Mouse (Mus musculus): ENCODE measurements around the gene Atp2a1. TPM values are rescaled to one million over a fixed set of nuclear protein-coding genes. Genes with fewer than 3 reads are reported as not detected.
"Not testable (repeated sequence)": the region's sequence is repeated elsewhere in the genome, so short reads cannot be mapped to it uniquely, and the experiment has no call there.

The Atp2a1 gene
- polyA plus RNA-seq, 1 experiment from 2014 or later = 5.1 TPM

DNA sequence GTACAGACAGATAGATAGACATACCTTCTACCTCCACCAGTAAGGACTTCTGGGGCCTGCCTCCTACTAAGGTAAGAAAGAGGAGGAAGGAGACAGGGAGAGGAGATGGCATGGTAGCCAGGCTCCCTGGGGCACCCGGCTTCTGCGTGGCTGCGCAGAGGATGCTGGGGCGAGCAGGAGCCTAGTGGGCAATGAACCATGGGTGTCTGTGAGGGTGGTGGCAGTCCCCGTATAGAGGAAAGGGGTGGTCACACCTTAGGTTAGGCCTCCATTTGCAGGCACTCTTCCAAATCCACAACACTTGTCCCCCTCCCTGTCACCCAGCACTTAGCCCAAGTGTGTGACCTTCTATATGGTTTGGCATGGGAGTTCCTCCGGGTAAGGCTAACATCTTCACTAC, 48.2 kb downstream of the Atp2a1 start, which contains the start of gene Cd19:
Cd19 (minus strand) TSS at position 165 of the 400 bp plus-strand sequence.
- no peaks in the 10 kb centered on the region for H3K9me3 ChIP-seq (ENCODE audit: control insufficient read depth, low read length)
- H3K4me2 ChIP-seq (ENCODE audit: low read depth, low read length) = no peak within 1 kb of the TSS
- no peaks in the 10 kb centered on the region for H3K36me3 ChIP-seq (ENCODE audit: control insufficient read depth, insufficient read depth, low read length)
- no peak within 1 kb of the TSS for H3K27ac ChIP-seq (ENCODE audit: low read length)
- WGBS = 82% methylated on average over 6 of the region's 6 CpGs
- ATAC-seq (ENCODE audit: low read depth) = no peak
- no peak within 1 kb of the TSS for H3K4me3 ChIP-seq (ENCODE audit: low read length)
- no peaks in the 10 kb centered on the region for H3K27me3 ChIP-seq (ENCODE audit: control insufficient read depth, insufficient read depth, low read depth, low read length)
- H3K4me1 ChIP-seq (replicated peaks; ENCODE audit: control insufficient read depth, insufficient read depth, low read length) = no peaks in the 10 kb centered on the region
- no peak within 1 kb of the TSS for H3K9ac ChIP-seq (ENCODE audit: low read length)

DNA sequence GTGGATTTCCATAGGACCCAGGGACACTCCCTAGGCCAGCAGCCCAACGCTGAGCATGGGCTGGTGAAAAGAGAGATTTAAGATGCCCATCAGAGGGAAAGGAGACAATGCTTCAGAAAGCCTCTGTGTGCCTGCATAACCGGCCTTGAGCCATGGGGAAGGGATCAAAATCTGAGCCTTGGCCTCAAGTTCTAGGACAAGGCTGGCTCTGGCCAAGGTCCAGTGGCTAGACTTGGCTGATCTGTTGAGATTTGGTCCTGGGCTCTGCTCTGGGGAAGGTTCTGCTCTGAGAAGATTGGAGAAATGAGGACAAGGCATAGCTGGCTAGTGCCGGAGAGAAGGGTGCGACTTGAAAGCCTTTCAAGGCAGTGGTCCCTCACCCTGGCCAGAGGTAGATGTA, 51.8 kb downstream of the Atp2a1 start:
- no peaks in the 10 kb centered on the region for H3K4me1 ChIP-seq (replicated peaks; ENCODE audit: control insufficient read depth, insufficient read depth, low read length)
- no peaks in the 10 kb centered on the region for H3K36me3 ChIP-seq (ENCODE audit: control insufficient read depth, insufficient read depth, low read length)
- no peaks in the 10 kb centered on the region for H3K9me3 ChIP-seq (ENCODE audit: control insufficient read depth, low read length)
- H3K4me3 ChIP-seq (ENCODE audit: low read length) = no peak overlapping the region
- no peaks in the 10 kb centered on the region for H3K27me3 ChIP-seq (ENCODE audit: control insufficient read depth, insufficient read depth, low read depth, low read length)
- no peak overlapping the region for H3K4me2 ChIP-seq (ENCODE audit: low read depth, low read length)
- WGBS = 95% methylated on average over 4 of the region's 4 CpGs
- no peak overlapping the region for H3K9ac ChIP-seq (ENCODE audit: low read length)
- no peak for ATAC-seq (ENCODE audit: low read depth)
- no peak overlapping the region for H3K27ac ChIP-seq (ENCODE audit: low read length)

DNA sequence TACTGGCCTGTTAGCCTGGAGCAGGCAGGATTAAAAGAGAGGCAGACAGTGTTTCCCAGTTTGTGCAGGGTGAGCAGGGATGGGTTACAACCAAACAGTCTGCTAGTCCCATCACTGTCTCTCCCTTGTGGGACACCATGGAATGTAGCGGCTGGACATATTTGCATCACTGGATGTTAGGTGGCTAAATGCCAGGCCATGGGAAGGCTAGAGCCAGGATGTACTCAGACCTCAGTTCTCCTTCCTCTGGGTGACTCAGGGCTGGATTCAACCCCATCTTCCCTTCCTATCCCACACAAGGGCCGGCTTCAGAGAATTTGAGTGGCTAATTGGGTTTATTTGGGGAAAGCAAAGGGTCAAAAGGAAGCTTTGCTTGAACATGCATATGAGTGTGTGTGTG, 54.2 kb downstream of the Atp2a1 start:
- H3K27me3 ChIP-seq (ENCODE audit: control insufficient read depth, insufficient read depth, low read depth, low read length) = no peaks in the 10 kb centered on the region
- ATAC-seq (ENCODE audit: low read depth) = no peak
- H3K27ac ChIP-seq (ENCODE audit: low read length) = no peak overlapping the region
- no peak overlapping the region for H3K4me3 ChIP-seq (ENCODE audit: low read length)
- no peaks in the 10 kb centered on the region for H3K36me3 ChIP-seq (ENCODE audit: control insufficient read depth, insufficient read depth, low read length)
- H3K9ac ChIP-seq (ENCODE audit: low read length) = no peak overlapping the region
- H3K9me3 ChIP-seq (ENCODE audit: control insufficient read depth, low read length) = no peaks in the 10 kb centered on the region
- WGBS = 78% methylated on average over 2 of the region's 2 CpGs
- no peaks in the 10 kb centered on the region for H3K4me1 ChIP-seq (replicated peaks; ENCODE audit: control insufficient read depth, insufficient read depth, low read length)
- no peak overlapping the region for H3K4me2 ChIP-seq (ENCODE audit: low read depth, low read length)

DNA sequence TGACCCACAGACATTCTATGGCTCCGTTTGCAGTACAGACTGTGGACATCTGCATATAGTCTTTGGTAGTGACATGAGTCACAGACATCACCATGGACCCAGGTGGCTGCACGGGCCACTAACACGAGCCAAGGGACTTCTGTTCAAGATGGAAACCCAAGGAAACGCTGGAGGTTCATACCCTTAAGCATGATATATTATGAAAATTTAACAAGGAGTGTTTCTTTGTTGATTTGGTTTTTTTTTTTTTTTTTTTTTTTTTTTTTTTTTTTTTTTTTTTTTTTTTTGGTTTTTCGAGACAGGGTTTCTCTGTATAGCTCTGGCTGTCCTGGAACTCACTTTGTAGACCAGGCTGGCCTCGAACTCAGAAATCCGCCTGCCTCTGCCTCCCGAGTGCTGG, 60.4 kb downstream of the Atp2a1 start:
- not testable (repeated sequence) for H3K27me3 ChIP-seq (ENCODE audit: control insufficient read depth, insufficient read depth, low read depth, low read length); H3K4me1 ChIP-seq (replicated peaks; ENCODE audit: control insufficient read depth, insufficient read depth, low read length); ATAC-seq (ENCODE audit: low read depth); H3K9me3 ChIP-seq (ENCODE audit: control insufficient read depth, low read length); H3K4me3 ChIP-seq (ENCODE audit: low read length); H3K4me2 ChIP-seq (ENCODE audit: low read depth, low read length); H3K27ac ChIP-seq (ENCODE audit: low read length); H3K9ac ChIP-seq (ENCODE audit: low read length); H3K36me3 ChIP-seq (ENCODE audit: control insufficient read depth, insufficient read depth, low read length)
- WGBS = 71% methylated on average over 7 of the region's 8 CpGs

DNA sequence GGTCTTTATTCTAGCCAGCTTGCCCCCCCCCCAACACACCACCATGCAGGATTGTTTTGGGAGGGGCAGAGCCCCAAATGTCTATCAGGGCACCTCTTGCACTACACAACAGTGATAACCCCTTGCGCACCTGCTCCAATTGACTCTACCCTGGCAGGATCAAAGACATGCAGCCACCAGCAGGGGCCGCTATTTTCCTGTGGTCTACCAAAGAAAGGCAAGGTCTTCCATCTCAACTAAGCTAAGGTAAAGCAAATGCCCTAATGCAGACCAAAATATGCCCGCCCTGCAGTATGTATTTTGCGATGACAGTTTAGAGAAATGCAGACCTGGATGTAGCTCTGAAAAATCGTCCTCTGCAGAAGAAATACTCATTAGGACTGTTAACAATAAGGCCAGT, 63.4 kb downstream of the Atp2a1 start:
- Histone ChIP-seq H3K9ac (ENCODE audit: low read length) (no peak overlapping the region), H3K36me3 (ENCODE audit: control insufficient read depth, insufficient read depth, low read length) (no peaks in the 10 kb centered on the region), H3K27me3 (ENCODE audit: control insufficient read depth, insufficient read depth, low read depth, low read length) (no peaks in the 10 kb centered on the region), H3K4me3 (ENCODE audit: low read length) (no peak overlapping the region), H3K4me1 (replicated peaks; ENCODE audit: control insufficient read depth, insufficient read depth, low read length) (peaks cover 8% of the 10 kb centered on the region), H3K9me3 (ENCODE audit: control insufficient read depth, low read length) (no peaks in the 10 kb centered on the region), H3K27ac (ENCODE audit: low read length) (no peak overlapping the region), H3K4me2 (ENCODE audit: low read depth, low read length) (no peak overlapping the region)
- 6% methylated on average over 5 of the region's 5 CpGs for WGBS
- no peak for ATAC-seq (ENCODE audit: low read depth)

DNA sequence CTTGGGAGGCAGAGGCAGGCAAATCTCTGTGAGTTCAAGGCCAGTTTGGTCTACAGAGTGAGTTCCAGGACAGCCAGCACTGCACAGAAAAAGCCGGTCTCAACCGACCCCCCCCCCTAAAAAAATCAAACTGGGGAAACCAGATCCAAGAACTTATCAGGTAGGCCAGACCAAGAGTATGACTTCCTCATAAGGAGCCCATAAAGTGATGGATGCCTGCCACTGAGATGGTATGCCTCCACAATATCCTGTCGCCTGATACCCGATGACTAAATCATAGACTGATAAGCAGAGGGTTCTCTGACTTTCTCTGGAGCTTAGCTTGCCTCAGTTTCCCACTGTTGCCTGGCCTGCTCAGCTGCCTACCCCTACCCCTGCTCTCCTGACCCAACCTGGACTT, 65.1 kb downstream of the Atp2a1 start:
- no peak for ATAC-seq (ENCODE audit: low read depth)
- no peak overlapping the region for H3K9ac ChIP-seq (ENCODE audit: low read length)
- 79% methylated on average over 4 of the region's 4 CpGs for WGBS
- no peak overlapping the region for H3K4me3 ChIP-seq (ENCODE audit: low read length)
- H3K27ac ChIP-seq (ENCODE audit: low read length) = no peak overlapping the region
- H3K36me3 ChIP-seq (ENCODE audit: control insufficient read depth, insufficient read depth, low read length) = no peaks in the 10 kb centered on the region
- no peak overlapping the region for H3K4me2 ChIP-seq (ENCODE audit: low read depth, low read length)
- peaks cover 8% of the 10 kb centered on the region for H3K4me1 ChIP-seq (replicated peaks; ENCODE audit: control insufficient read depth, insufficient read depth, low read length)
- no peaks in the 10 kb centered on the region for H3K27me3 ChIP-seq (ENCODE audit: control insufficient read depth, insufficient read depth, low read depth, low read length)
- no peaks in the 10 kb centered on the region for H3K9me3 ChIP-seq (ENCODE audit: control insufficient read depth, low read length)

DNA sequence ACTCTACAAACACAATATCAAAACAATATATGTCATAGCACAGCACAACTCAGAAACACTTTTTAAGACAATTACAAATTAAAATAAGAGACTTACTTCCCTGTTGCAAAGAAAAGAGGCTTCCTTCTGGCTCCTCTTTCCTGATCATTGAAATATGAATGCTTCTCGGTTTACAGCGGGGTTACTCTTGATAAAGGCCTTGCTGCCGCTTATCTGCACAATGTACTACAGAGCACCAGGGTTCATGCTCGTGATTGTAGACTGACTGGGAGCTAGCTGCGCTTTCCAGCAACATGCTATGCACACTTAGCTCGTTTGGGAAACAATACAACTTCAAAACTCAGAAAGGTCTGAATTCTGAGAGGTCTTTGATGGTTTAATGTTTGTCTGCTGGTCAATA, 65.7 kb downstream of the Atp2a1 start:
- H3K27me3 ChIP-seq (ENCODE audit: control insufficient read depth, insufficient read depth, low read depth, low read length) = no peaks in the 10 kb centered on the region
- H3K36me3 ChIP-seq (ENCODE audit: control insufficient read depth, insufficient read depth, low read length) = no peaks in the 10 kb centered on the region
- peaks cover 8% of the 10 kb centered on the region for H3K4me1 ChIP-seq (replicated peaks; ENCODE audit: control insufficient read depth, insufficient read depth, low read length)
- H3K27ac ChIP-seq (ENCODE audit: low read length) = no peak overlapping the region
- H3K9ac ChIP-seq (ENCODE audit: low read length) = peak overlapping the region; percentile 44; the same call in 1 of the 2 replicates
- ATAC-seq (ENCODE audit: low read depth) = no peak
- peak overlapping the region; percentile 46 for H3K4me2 ChIP-seq (ENCODE audit: low read depth, low read length)
- no peaks in the 10 kb centered on the region for H3K9me3 ChIP-seq (ENCODE audit: control insufficient read depth, low read length)
- H3K4me3 ChIP-seq (ENCODE audit: low read length) = peak overlapping the region; percentile 16; the same call in 1 of the 2 replicates
- 47% methylated on average over 6 of the region's 6 CpGs for WGBS

DNA sequence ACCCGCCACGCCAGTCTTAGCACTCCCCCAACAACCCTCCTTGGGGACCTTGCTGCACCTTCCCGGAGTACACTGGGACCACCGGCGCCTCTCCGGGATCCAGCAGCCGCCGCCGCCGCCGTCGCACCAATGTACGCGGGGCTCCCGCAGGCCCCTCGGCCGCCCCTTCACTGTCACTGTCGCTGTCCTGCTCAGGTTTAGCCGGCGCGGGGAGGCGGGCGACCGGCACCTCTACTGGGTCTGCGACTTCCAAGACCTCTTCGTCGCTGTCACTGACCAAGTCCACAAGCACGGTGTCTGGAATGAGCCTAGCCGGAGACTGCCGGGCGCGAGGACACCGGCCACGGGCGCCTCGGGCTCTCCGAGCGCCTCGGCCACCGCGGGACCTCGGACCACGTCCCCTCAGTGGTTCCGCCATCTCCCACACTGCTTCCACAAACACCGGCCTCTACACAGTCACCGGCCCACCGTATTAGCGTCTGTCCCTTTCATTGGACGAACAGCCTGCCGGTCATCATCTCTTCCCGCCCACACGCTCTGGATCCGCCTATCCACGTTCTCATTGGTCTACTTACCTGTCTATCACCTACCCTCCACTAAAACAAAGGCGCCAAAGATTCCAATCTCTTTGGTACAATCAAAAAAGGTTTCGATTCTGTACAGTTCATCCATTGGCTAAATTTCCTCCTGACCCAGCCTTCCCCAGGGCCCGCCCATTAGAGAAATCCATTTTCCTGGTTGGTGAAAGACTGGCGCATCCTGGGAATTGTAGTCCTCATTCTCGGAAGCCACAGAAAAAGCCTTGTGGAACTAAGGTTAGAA, 66.4 kb downstream of the Atp2a1 start, which contains the start of gene Nfatc2ip:
Nfatc2ip (minus strand) TSS at position 440 of the 822 bp plus-strand sequence.
- peaks cover 8% of the 10 kb centered on the region for H3K4me1 ChIP-seq (replicated peaks; ENCODE audit: control insufficient read depth, insufficient read depth, low read length)
- no peaks in the 10 kb centered on the region for H3K36me3 ChIP-seq (ENCODE audit: control insufficient read depth, insufficient read depth, low read length)
- no peaks in the 10 kb centered on the region for H3K27me3 ChIP-seq (ENCODE audit: control insufficient read depth, insufficient read depth, low read depth, low read length)
- peak within 1 kb of the TSS; percentile 82 for H3K4me2 ChIP-seq (ENCODE audit: low read depth, low read length)
- no peak within 1 kb of the TSS for H3K27ac ChIP-seq (ENCODE audit: low read length)
- H3K4me3 ChIP-seq (ENCODE audit: low read length) = peak within 1 kb of the TSS; percentile 88
- H3K9me3 ChIP-seq (ENCODE audit: control insufficient read depth, low read length) = no peaks in the 10 kb centered on the region
- WGBS = under 1% methylated on average over 54 of the region's 59 CpGs
- H3K9ac ChIP-seq (ENCODE audit: low read length) = peak within 1 kb of the TSS; percentile 83
- ATAC-seq (ENCODE audit: low read depth) = peak; percentile 99
